Mouse (Mus musculus) intestine, postnatal 0 days (tissue): ENCODE measurements around the gene Col23a1. TPM values are rescaled to one million over a fixed set of nuclear protein-coding genes. Genes with fewer than 3 reads are reported as not detected.

Experiments
- ATAC-seq: fragments of 200-750 bp; cut with Nextera tagmentation; 2 replicates; pipeline ENCODE4 v1.8.0; 2017; ENCODE audit warnings: mild to moderate bottlenecking, moderate TSS enrichment, moderate library complexity
- H3K27ac ChIP-seq: fragments of 300-500 bp; sonication (generic); 2 replicates; pipeline ENCODE4 v1.5.1; 2014; ENCODE audit warnings: mild to moderate bottlenecking, low read depth, low read length, moderate library complexity
- H3K27me3 ChIP-seq: fragments of 300-500 bp; sonication (generic); replicated peaks from 2 replicates; pipeline ENCODE4 v1.6.1; 2014; ENCODE audit warnings: low read length, mixed read lengths; ENCODE audit not compliant: control insufficient read depth, insufficient read depth
- H3K36me3 ChIP-seq: fragments of 300-500 bp; sonication (generic); 2 replicates; pipeline ENCODE4 v1.6.1; 2014; ENCODE audit warnings: mild to moderate bottlenecking, moderate library complexity; ENCODE audit not compliant: control insufficient read depth, insufficient read depth
- H3K4me1 ChIP-seq: fragments of 300-500 bp; sonication (generic); replicated peaks from 2 replicates; pipeline ENCODE4 v1.6.1; 2014; ENCODE audit warnings: antibody characterized with exemption, low read length, mixed read lengths; ENCODE audit not compliant: control insufficient read depth, insufficient read depth
- H3K4me2 ChIP-seq: fragments of 300-500 bp; sonication (generic); replicated peaks from 2 replicates; pipeline ENCODE4 v1.6.1; 2014; ENCODE audit warnings: low read depth, mild to moderate bottlenecking, moderate library complexity
- H3K4me3 ChIP-seq: fragments of 300-500 bp; sonication (generic); 2 replicates; pipeline ENCODE4 v1.5.1; 2014; ENCODE audit warnings: low read depth, low read length
- H3K9ac ChIP-seq: fragments of 300-500 bp; sonication (generic); 2 replicates; pipeline ENCODE4 v1.6.1; 2014; ENCODE audit warnings: mild to moderate bottlenecking, low read depth, low read length
- H3K9me3 ChIP-seq: fragments of 300-500 bp; sonication (generic); 2 replicates; pipeline ENCODE4 v1.6.1; 2016; ENCODE audit warnings: mixed run types; ENCODE audit not compliant: control insufficient read depth
- CTCF ChIP-seq: sonication (generic); IDR thresholded peaks from 2 replicates; pipeline ENCODE4 v1.5.1; 2016; ENCODE audit warnings: low read depth, mild to moderate bottlenecking, control low read depth, antibody characterized with exemption, moderate library complexity
- WGBS: fragments of 180-500 bp; shearing (Covaris S2); extraction: QIAGEN DNeasy Blood & Tissue Kit; methylation state at CpG from one replicate; pipeline ENCODE4 v1.1.7; 2014; 5-methylcytosine and 5-hydroxymethylcytosine counted together
- polyA plus RNA-seq: library from polyadenylated mRNA; unstranded; fragments of >200 nt; fragmentation: Nextera tagmentation; extraction: Ambion mirVana; gene quantifications from 2 replicates; pipeline ENCODE4 v1.2.1, GENCODE M21; 2015

Gene Col23a1
- polyA plus RNA-seq, 1 experiment from 2014 or later, result 4.6 TPM

GRCm38 (mm10) chr11:51315991-51316810 lies 26.5 kb downstream of the Col23a1 start:
- Histone ChIP-seq H3K4me2 (no peak overlapping the region), H3K27me3 (no peaks in the 10 kb centered on the region), H3K9ac (no peak overlapping the region), H3K4me3 (no peak overlapping the region), H3K27ac (no peak overlapping the region), H3K4me1 (no peaks in the 10 kb centered on the region), H3K36me3 (no peaks in the 10 kb centered on the region), H3K9me3 (0 out of 2 replicates have a peak, but pooled peaks cover 4% of the 10 kb centered on the region)
- TF ChIP-seq CTCF, result no peak
- ATAC-seq, result no peak
- 80% methylated on average over 7 of the region's 7 CpGs for WGBS

GRCm38 (mm10) chr11:51320609-51321008 lies 30.9 kb downstream of the Col23a1 start:
- H3K36me3 ChIP-seq, result no peaks in the 10 kb centered on the region
- H3K27me3 ChIP-seq, result no peaks in the 10 kb centered on the region
- H3K9me3 ChIP-seq, result 0 out of 2 replicates have a peak, but pooled peaks cover 4% of the 10 kb centered on the region
- no peak overlapping the region for H3K9ac ChIP-seq
- H3K4me2 ChIP-seq, result no peak overlapping the region
- H3K27ac ChIP-seq, result no peak overlapping the region
- no peak overlapping the region for H3K4me3 ChIP-seq
- H3K4me1 ChIP-seq, result no peaks in the 10 kb centered on the region
- no peak for ATAC-seq
- TF ChIP-seq CTCF, result no peak

- ATAC-seq, result no peak
- WGBS, result 65% methylated on average over 6 of the region's 6 CpGs
- Histone ChIP-seq H3K27me3 (no peaks in the 10 kb centered on the region), H3K36me3 (no peaks in the 10 kb centered on the region), H3K27ac (no peak overlapping the region), H3K4me1 (no peaks in the 10 kb centered on the region), H3K4me3 (no peak overlapping the region), H3K4me2 (no peak overlapping the region), H3K9me3 (no peaks in the 10 kb centered on the region), H3K9ac (no peak overlapping the region)
- TF ChIP-seq CTCF, result peak; percentile 31; the same call in 1 of the 2 replicates
These were observed 37.2 kb downstream of the Col23a1 start for GRCm38 (mm10) chr11:51326908-51327307.

- no peaks in the 10 kb centered on the region for H3K27me3 ChIP-seq
- H3K36me3 ChIP-seq, result no peaks in the 10 kb centered on the region
- WGBS, result 76% methylated on average over 12 of the region's 12 CpGs
- H3K9ac ChIP-seq, result no peak overlapping the region
- no peaks in the 10 kb centered on the region for H3K4me1 ChIP-seq
- no peak for TF ChIP-seq CTCF
- H3K4me2 ChIP-seq, result no peak overlapping the region
- H3K4me3 ChIP-seq, result no peak overlapping the region
- no peak for ATAC-seq
- H3K9me3 ChIP-seq, result 0 out of 2 replicates have a peak, but pooled peaks cover 4% of the 10 kb centered on the region
- no peak overlapping the region for H3K27ac ChIP-seq
These were observed 38.7 kb downstream of the Col23a1 start for GRCm38 (mm10) chr11:51328387-51328942.

GRCm38 (mm10) chr11:51329837-51330714 lies 40.4 kb downstream of the Col23a1 start:
- ATAC-seq, result no peak
- 79% methylated on average over 11 of the region's 11 CpGs for WGBS
- no peaks in the 10 kb centered on the region for H3K36me3 ChIP-seq
- no peak overlapping the region for H3K4me3 ChIP-seq
- no peak overlapping the region for H3K9ac ChIP-seq
- H3K9me3 ChIP-seq, result 0 out of 2 replicates have a peak, but pooled peaks cover 4% of the 10 kb centered on the region
- H3K27ac ChIP-seq, result no peak overlapping the region
- no peak overlapping the region for H3K4me2 ChIP-seq
- no peaks in the 10 kb centered on the region for H3K27me3 ChIP-seq
- TF ChIP-seq CTCF, result no peak
- H3K4me1 ChIP-seq, result no peaks in the 10 kb centered on the region

- no peaks in the 10 kb centered on the region for H3K4me1 ChIP-seq
- no peaks in the 10 kb centered on the region for H3K27me3 ChIP-seq
- H3K9ac ChIP-seq, result no peak overlapping the region
- no peak overlapping the region for H3K4me2 ChIP-seq
- H3K27ac ChIP-seq, result no peak overlapping the region
- ATAC-seq, result no peak
- no peak for TF ChIP-seq CTCF
- 77% methylated on average over 5 of the region's 5 CpGs for WGBS
- H3K9me3 ChIP-seq, result 0 out of 2 replicates have a peak, but pooled peaks cover 4% of the 10 kb centered on the region
- no peaks in the 10 kb centered on the region for H3K36me3 ChIP-seq
- no peak overlapping the region for H3K4me3 ChIP-seq
These were observed 44.3 kb downstream of the Col23a1 start for GRCm38 (mm10) chr11:51334017-51334416.
